Mouse (Mus musculus) embryonic fibroblast, embryonic 13.5 days (primary cell): ENCODE measurements around the gene Hebp1.

ENCODE experiments used
- CTCF ChIP-seq: IDR thresholded peaks from 2 replicates; pipeline ENCODE4 v1.5.1; 2011; ENCODE audit warnings: mild to moderate bottlenecking, control low read depth, low read length, moderate library complexity, borderline replicate concordance; ENCODE audit not compliant: insufficient read depth
- POLR2A ChIP-seq: IDR thresholded peaks from 2 replicates; pipeline ENCODE4 v1.6.1; 2011; ENCODE audit warnings: low read depth, mild to moderate bottlenecking, control low read depth, low read length, moderate library complexity

- no peak for TF ChIP-seq CTCF
- TF ChIP-seq POLR2A = no peak
Observed at GRCm38 (mm10) chr6:135175014-135175413, 22.8 kb downstream of the Hebp1 start.
